Mouse (Mus musculus): ENCODE data around the gene Krt35. TPM values are rescaled to one million over a fixed set of nuclear protein-coding genes. Genes with fewer than 3 reads are reported as not detected.

The Krt35 gene
- polyA plus RNA-seq, 1 experiment from 2014 or later, result not detected

GRCm38 (mm10) chr11:100066236-100067010 is 29.6 kb downstream of the Krt35 start:
- H3K4me3 ChIP-seq (ENCODE audit: low read depth, low read length), result no peak overlapping the region
- H3K27ac ChIP-seq (ENCODE audit: low read depth), result no peak overlapping the region
- H3K9ac ChIP-seq, result no peak overlapping the region
- DNase-seq, result peak; percentile 12
- WGBS, result 66% methylated on average over 12 of the region's 12 CpGs
- ATAC-seq (ENCODE audit: insufficient read depth), result no peak
- no peak for TF ChIP-seq CTCF (IDR thresholded peaks at IDR 0.05; ENCODE audit: low read depth)
- H3K27me3 ChIP-seq (ENCODE audit: insufficient read depth, low read length), result no peaks in the 10 kb centered on the region
- H3K9me3 ChIP-seq (ENCODE audit: low read depth, low read length), result no peaks in the 10 kb centered on the region
- H3K4me1 ChIP-seq (ENCODE audit: insufficient read depth), result 0 out of 2 replicates have a peak, but pooled peaks cover 4% of the 10 kb centered on the region
- no peak overlapping the region for H3K4me2 ChIP-seq
- H3K36me3 ChIP-seq (ENCODE audit: insufficient read depth), result no peaks in the 10 kb centered on the region

DNA sequence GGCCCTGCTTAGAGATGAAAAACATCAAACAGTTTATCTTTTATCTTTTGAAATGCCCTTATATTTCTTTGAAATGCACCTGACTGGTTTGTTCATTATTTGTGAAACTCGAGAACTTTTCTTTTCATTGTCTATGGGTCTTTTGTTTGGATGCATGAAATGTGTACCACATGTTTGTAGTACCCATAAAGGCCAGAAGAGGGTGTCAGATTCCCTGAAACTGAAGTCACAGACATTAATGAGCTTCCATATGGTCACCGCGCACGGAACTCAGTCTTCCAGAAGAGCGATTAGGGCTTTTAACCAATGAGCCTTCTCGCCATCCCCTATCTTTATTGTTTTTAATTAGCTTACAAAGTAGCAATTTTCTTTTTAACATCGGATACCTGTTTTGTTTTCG is 37.2 kb downstream of the Krt35 start:
- Histone ChIP-seq H3K27me3 (ENCODE audit: insufficient read depth, low read length) (no peaks in the 10 kb centered on the region), H3K27ac (ENCODE audit: low read depth) (no peak overlapping the region), H3K9me3 (ENCODE audit: low read depth, low read length) (no peaks in the 10 kb centered on the region), H3K4me1 (ENCODE audit: insufficient read depth) (no peaks in the 10 kb centered on the region), H3K9ac (no peak overlapping the region), H3K36me3 (ENCODE audit: insufficient read depth) (no peaks in the 10 kb centered on the region), H3K4me2 (no peak overlapping the region), H3K4me3 (ENCODE audit: low read depth, low read length) (no peak overlapping the region)
- TF ChIP-seq CTCF (IDR thresholded peaks at IDR 0.05; ENCODE audit: low read depth), result peak; percentile 36
- 71% methylated on average over 8 of the region's 8 CpGs for WGBS
- no peak for ATAC-seq (ENCODE audit: insufficient read depth)
- peak; percentile 36 for DNase-seq

DNA sequence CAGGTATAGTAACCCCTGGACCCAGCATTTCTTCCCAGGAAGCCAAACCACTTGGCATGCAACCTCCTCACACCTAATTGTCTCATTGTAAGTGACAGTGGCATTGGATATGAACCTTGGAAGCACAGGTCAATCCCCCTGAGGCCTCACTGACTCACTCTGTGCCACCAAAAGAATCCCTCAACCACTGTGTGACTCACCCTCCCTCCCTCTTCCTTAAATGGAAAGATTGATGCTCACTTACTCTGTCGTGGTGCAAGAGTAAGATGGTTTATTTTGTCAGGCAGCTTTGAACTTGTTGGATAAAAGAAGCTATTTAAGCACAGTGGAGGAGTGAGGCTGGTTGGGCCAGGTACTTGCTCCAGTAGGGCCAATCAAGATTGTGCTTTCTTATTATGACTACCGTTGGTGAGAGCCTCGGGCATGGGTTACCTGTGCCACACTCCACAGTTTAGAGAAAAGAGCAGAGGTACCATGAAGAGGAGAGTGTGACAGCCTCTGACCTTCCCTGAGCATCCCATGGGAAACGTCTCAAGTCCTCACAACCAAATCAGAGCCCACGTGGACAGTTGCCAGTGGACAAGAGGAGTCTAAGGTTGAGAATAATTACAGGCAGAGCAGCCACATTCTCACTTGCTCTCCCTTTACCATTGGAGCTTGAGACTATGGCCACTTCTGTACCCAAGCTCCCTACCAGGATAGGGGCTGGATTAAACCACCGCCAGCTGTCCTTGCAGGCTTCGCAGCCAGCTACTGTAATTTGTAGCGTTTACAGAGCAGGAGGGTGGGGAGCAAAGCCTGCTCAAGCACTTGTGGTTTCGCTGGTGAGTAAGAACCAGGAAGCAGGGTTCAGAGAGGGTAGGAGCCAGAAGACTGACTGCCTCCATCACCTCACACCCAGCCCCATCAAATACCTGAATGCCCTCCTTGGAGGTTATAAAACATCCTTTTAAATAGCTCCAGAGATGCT is 40.1 kb downstream of the Krt35 start:
- no peaks in the 10 kb centered on the region for H3K9me3 ChIP-seq (ENCODE audit: low read depth, low read length)
- peak; percentile 12 for DNase-seq
- no peak for ATAC-seq (ENCODE audit: insufficient read depth)
- WGBS, result 51% methylated on average over 9 of the region's 9 CpGs
- no peaks in the 10 kb centered on the region for H3K36me3 ChIP-seq (ENCODE audit: insufficient read depth)
- H3K4me3 ChIP-seq (ENCODE audit: low read depth, low read length), result no peak overlapping the region
- H3K27me3 ChIP-seq (ENCODE audit: insufficient read depth, low read length), result no peaks in the 10 kb centered on the region
- no peak for TF ChIP-seq CTCF (IDR thresholded peaks at IDR 0.05; ENCODE audit: low read depth)
- no peak overlapping the region for H3K9ac ChIP-seq
- H3K4me1 ChIP-seq (ENCODE audit: insufficient read depth), result no peaks in the 10 kb centered on the region
- H3K27ac ChIP-seq (ENCODE audit: low read depth), result no peak overlapping the region
- H3K4me2 ChIP-seq, result no peak overlapping the region

GRCm38 (mm10) chr11:100050451-100050850 is 45.6 kb downstream of the Krt35 start, which contains the start of gene Krt31:
Gene Krt31, minus strand, starts transcription at chr11:100050551.
- Histone ChIP-seq H3K4me1 (ENCODE audit: insufficient read depth) (no peaks in the 10 kb centered on the region), H3K4me2 (no peak within 1 kb of the TSS), H3K27ac (ENCODE audit: low read depth) (no peak within 1 kb of the TSS), H3K9ac (no peak within 1 kb of the TSS), H3K36me3 (ENCODE audit: insufficient read depth) (no peaks in the 10 kb centered on the region), H3K4me3 (ENCODE audit: low read depth, low read length) (no peak within 1 kb of the TSS), H3K27me3 (ENCODE audit: insufficient read depth, low read length) (no peaks in the 10 kb centered on the region), H3K9me3 (ENCODE audit: low read depth, low read length) (no peaks in the 10 kb centered on the region)
- no peak for ATAC-seq (ENCODE audit: insufficient read depth)
- TF ChIP-seq CTCF (IDR thresholded peaks at IDR 0.05; ENCODE audit: low read depth), result no peak
- DNase-seq, result no peak
- 86% methylated on average over 3 of the region's 3 CpGs for WGBS

GRCm38 (mm10) chr11:100047193-100047592 is 48.8 kb downstream of the Krt35 start:
- WGBS, result 58% methylated on average over 2 of the region's 2 CpGs
- H3K27ac ChIP-seq (ENCODE audit: low read depth), result no peak overlapping the region
- no peak overlapping the region for H3K4me3 ChIP-seq (ENCODE audit: low read depth, low read length)
- H3K4me1 ChIP-seq (ENCODE audit: insufficient read depth), result no peaks in the 10 kb centered on the region
- TF ChIP-seq CTCF (IDR thresholded peaks at IDR 0.05; ENCODE audit: low read depth), result no peak
- no peak overlapping the region for H3K9ac ChIP-seq
- ATAC-seq (ENCODE audit: insufficient read depth), result no peak
- no peaks in the 10 kb centered on the region for H3K27me3 ChIP-seq (ENCODE audit: insufficient read depth, low read length)
- H3K36me3 ChIP-seq (ENCODE audit: insufficient read depth), result no peaks in the 10 kb centered on the region
- no peaks in the 10 kb centered on the region for H3K9me3 ChIP-seq (ENCODE audit: low read depth, low read length)
- DNase-seq, result no peak
- no peak overlapping the region for H3K4me2 ChIP-seq

- DNase-seq, result no peak
- no peak for TF ChIP-seq CTCF (IDR thresholded peaks at IDR 0.05; ENCODE audit: low read depth)
Observed at GRCm38 (mm10) chr11:100046303-100046866, 49.7 kb downstream of the Krt35 start.

More at GRCm38 (mm10) chr11:100046303-100046866, 49.7 kb downstream of the Krt35 start:
- Histone ChIP-seq H3K9ac (no peak overlapping the region), H3K27ac (ENCODE audit: low read depth) (no peak overlapping the region), H3K4me3 (ENCODE audit: low read depth, low read length) (no peak overlapping the region), H3K4me2 (no peak overlapping the region), H3K36me3 (ENCODE audit: insufficient read depth) (no peaks in the 10 kb centered on the region), H3K27me3 (ENCODE audit: insufficient read depth, low read length) (no peaks in the 10 kb centered on the region), H3K4me1 (ENCODE audit: insufficient read depth) (no peaks in the 10 kb centered on the region), H3K9me3 (ENCODE audit: low read depth, low read length) (no peaks in the 10 kb centered on the region)
- no peak for ATAC-seq (ENCODE audit: insufficient read depth)
- WGBS, result 54% methylated on average over 6 of the region's 6 CpGs

Other genes with a start within 250 kb of the Krt35 start
- gene Krtap4-16, start 244.6 kb downstream of the Krt35 start, polyA plus RNA-seq (2014; fragmentation: Nextera tagmentation; extraction: Ambion mirVana), result not detected in 2 replicates
- gene Gm11568, start 238.3 kb downstream of the Krt35 start, polyA plus RNA-seq (2014; fragmentation: Nextera tagmentation; extraction: Ambion mirVana), result not detected in 2 replicates
- gene Gm11559, start 231.8 kb downstream of the Krt35 start, polyA plus RNA-seq (2014; fragmentation: Nextera tagmentation; extraction: Ambion mirVana), result not detected in 2 replicates
- not detected in 2 replicates for gene Krtap9-1, start 222.9 kb downstream of the Krt35 start, polyA plus RNA-seq (2014; fragmentation: Nextera tagmentation; extraction: Ambion mirVana)
- gene Gm11567, start 217.1 kb downstream of the Krt35 start, polyA plus RNA-seq (2014; fragmentation: Nextera tagmentation; extraction: Ambion mirVana), result not detected in 2 replicates
- not detected in 2 replicates for gene Krtap31-1, start 188.3 kb downstream of the Krt35 start, polyA plus RNA-seq (2014; fragmentation: Nextera tagmentation; extraction: Ambion mirVana)
- not detected in 2 replicates for gene Gm11565, start 181.5 kb downstream of the Krt35 start, polyA plus RNA-seq (2014; fragmentation: Nextera tagmentation; extraction: Ambion mirVana)
- not detected in 2 replicates for gene Krtap31-2, start 159.9 kb downstream of the Krt35 start, polyA plus RNA-seq (2014; fragmentation: Nextera tagmentation; extraction: Ambion mirVana)
- gene Krtap9-5, start 147.8 kb downstream of the Krt35 start, polyA plus RNA-seq (2014; fragmentation: Nextera tagmentation; extraction: Ambion mirVana), result not detected in 2 replicates
- gene Krtap29-1, start 117.2 kb downstream of the Krt35 start, polyA plus RNA-seq (2014; fragmentation: Nextera tagmentation; extraction: Ambion mirVana), result not detected in 2 replicates
- not detected in 2 replicates for gene Krtap16-1, start 109.6 kb downstream of the Krt35 start, polyA plus RNA-seq (2014; fragmentation: Nextera tagmentation; extraction: Ambion mirVana)
- gene Krtap17-1, start 102.2 kb downstream of the Krt35 start, polyA plus RNA-seq (2014; fragmentation: Nextera tagmentation; extraction: Ambion mirVana), result 0.75 and 0.87 TPM in 2 replicates
- not detected in 2 replicates for gene Krt33a, start 80.0 kb downstream of the Krt35 start, polyA plus RNA-seq (2014; fragmentation: Nextera tagmentation; extraction: Ambion mirVana)
- not detected in 2 replicates for gene Krt33b, start 66.4 kb downstream of the Krt35 start, polyA plus RNA-seq (2014; fragmentation: Nextera tagmentation; extraction: Ambion mirVana)
- gene Krt34, start 54.7 kb downstream of the Krt35 start, polyA plus RNA-seq (2014; fragmentation: Nextera tagmentation; extraction: Ambion mirVana), result not detected in 2 replicates
- not detected in 2 replicates for gene Krt31, start 45.7 kb downstream of the Krt35 start, polyA plus RNA-seq (2014; fragmentation: Nextera tagmentation; extraction: Ambion mirVana)
- gene Krt32, start 8.0 kb downstream of the Krt35 start, polyA plus RNA-seq (2014; fragmentation: Nextera tagmentation; extraction: Ambion mirVana), result not detected in 2 replicates
- 0.11 TPM in 1 of 2 replicates, not detected in the other for gene Krt36, start 9.4 kb upstream of the Krt35 start, polyA plus RNA-seq (2014; fragmentation: Nextera tagmentation; extraction: Ambion mirVana)
- gene Krt13, start 25.3 kb upstream of the Krt35 start, polyA plus RNA-seq (2014; fragmentation: Nextera tagmentation; extraction: Ambion mirVana), result 0.27 TPM in 1 of 2 replicates, not detected in the other
- gene Krt15, start 39.7 kb upstream of the Krt35 start, polyA plus RNA-seq (2014; fragmentation: Nextera tagmentation; extraction: Ambion mirVana), result 3.9 and 4.4 TPM in 2 replicates
- gene Krt19, start 52.4 kb upstream of the Krt35 start, polyA plus RNA-seq (2014; fragmentation: Nextera tagmentation; extraction: Ambion mirVana), result 86.7 and 91.0 TPM in 2 replicates
- gene Krt9, start 97.0 kb upstream of the Krt35 start, polyA plus RNA-seq (2014; fragmentation: Nextera tagmentation; extraction: Ambion mirVana), result not detected in 2 replicates
- gene Krt14, start 111.3 kb upstream of the Krt35 start, polyA plus RNA-seq (2014; fragmentation: Nextera tagmentation; extraction: Ambion mirVana), result 0.31 TPM in 1 of 2 replicates, not detected in the other
- gene Krt16, start 152.7 kb upstream of the Krt35 start, polyA plus RNA-seq (2014; fragmentation: Nextera tagmentation; extraction: Ambion mirVana), result not detected in 2 replicates
- gene Krt17, start 164.8 kb upstream of the Krt35 start, polyA plus RNA-seq (2014; fragmentation: Nextera tagmentation; extraction: Ambion mirVana), result 2.1 and 2.9 TPM in 2 replicates
- not detected in 2 replicates for gene Krt42, start 173.6 kb upstream of the Krt35 start, polyA plus RNA-seq (2014; fragmentation: Nextera tagmentation; extraction: Ambion mirVana)
- gene Eif1, start 223.6 kb upstream of the Krt35 start, polyA plus RNA-seq (2014; fragmentation: Nextera tagmentation; extraction: Ambion mirVana), result 1,908 and 1,918 TPM in 2 replicates
- gene Gast, start 238.2 kb upstream of the Krt35 start, polyA plus RNA-seq (2014; fragmentation: Nextera tagmentation; extraction: Ambion mirVana), result not detected in 2 replicates